Mouse (Mus musculus): ENCODE data around the gene Dock7. TPM values are rescaled to one million over a fixed set of nuclear protein-coding genes. Genes with fewer than 3 reads are reported as not detected.

Gene Dock7
- total and polyA plus RNA-seq, 2 experiments from 2014 or later = 36.8 to 82.3 TPM

GRCm38 (mm10) chr4:98924906-98925178, 195.9 kb downstream of the Dock7 start:
- DNase-seq (ENCODE audit: low spot score) (no peak), ATAC-seq (ENCODE audit: low FRiP score) (no peak)
- Histone ChIP-seq H3K4me2 (ENCODE audit: low read depth, low read length, poor library complexity, severe bottlenecking) (peak overlapping the region; percentile 73), H3K9ac (replicated peaks; ENCODE audit: low read length, poor library complexity, severe bottlenecking) (peak overlapping the region; percentile 37; the same call in 1 of the 2 replicates), H3K4me3 (ENCODE audit: low read depth, low read length) (peak overlapping the region; percentile 91), H3K4me1 (ENCODE audit: insufficient read depth, low read length) (peaks cover 4% of the 10 kb centered on the region; the same call in 1 of the 2 replicates), H3K27me3 (ENCODE audit: insufficient read depth, low read length) (no peaks in the 10 kb centered on the region), H3K9me3 (ENCODE audit: low read length) (no peaks in the 10 kb centered on the region), H3K36me3 (ENCODE audit: insufficient read depth, low read length) (no peaks in the 10 kb centered on the region), H3K27ac (ENCODE audit: low read depth, low read length) (no peak overlapping the region)
- TF ChIP-seq CTCF (IDR thresholded peaks at IDR 0.05) = no peak
- WGBS = 3% methylated on average over 2 of the region's 2 CpGs

- peak overlapping the region; percentile 99 for H3K27ac ChIP-seq (ENCODE audit: low read depth, low read length)
- H3K4me1 ChIP-seq (ENCODE audit: insufficient read depth, low read length) = peaks cover 4% of the 10 kb centered on the region; the same call in 1 of the 2 replicates
- no peaks in the 10 kb centered on the region for H3K36me3 ChIP-seq (ENCODE audit: insufficient read depth, low read length)
- H3K4me2 ChIP-seq (ENCODE audit: low read depth, low read length, poor library complexity, severe bottlenecking) = peak overlapping the region; percentile 73
- H3K9me3 ChIP-seq (ENCODE audit: low read length) = no peaks in the 10 kb centered on the region
- H3K9ac ChIP-seq (replicated peaks; ENCODE audit: low read length, poor library complexity, severe bottlenecking) = peak overlapping the region; percentile 74
- ATAC-seq (ENCODE audit: low FRiP score) (peak; percentile 13), DNase-seq (ENCODE audit: low spot score) (peak; percentile 8)
- H3K4me3 ChIP-seq (ENCODE audit: low read depth, low read length) = peak overlapping the region; percentile 91
- no peak for TF ChIP-seq CTCF (IDR thresholded peaks at IDR 0.05)
- under 1% methylated on average over 37 of the region's 66 CpGs for WGBS
- H3K27me3 ChIP-seq (ENCODE audit: insufficient read depth, low read length) = no peaks in the 10 kb centered on the region
These were observed 196.4 kb downstream of the Dock7 start for GRCm38 (mm10) chr4:98924071-98924905.

- H3K36me3 ChIP-seq (ENCODE audit: insufficient read depth, low read length) = no peaks in the 10 kb centered on the region
- WGBS = 0% methylated on average over 59 of the region's 67 CpGs
- H3K9me3 ChIP-seq (ENCODE audit: low read length) = no peaks in the 10 kb centered on the region
- DNase-seq (ENCODE audit: low spot score) (peak; percentile 80), ATAC-seq (ENCODE audit: low FRiP score) (peak; percentile 67)
- peak; percentile 11 for TF ChIP-seq CTCF (IDR thresholded peaks at IDR 0.05)
- H3K9ac ChIP-seq (replicated peaks; ENCODE audit: low read length, poor library complexity, severe bottlenecking) = peak within 1 kb of the TSS; percentile 86
- peaks cover 4% of the 10 kb centered on the region; the same call in 1 of the 2 replicates for H3K4me1 ChIP-seq (ENCODE audit: insufficient read depth, low read length)
- H3K4me2 ChIP-seq (ENCODE audit: low read depth, low read length, poor library complexity, severe bottlenecking) = peak within 1 kb of the TSS; percentile 86
- no peaks in the 10 kb centered on the region for H3K27me3 ChIP-seq (ENCODE audit: insufficient read depth, low read length)
- H3K27ac ChIP-seq (ENCODE audit: low read depth, low read length) = peak within 1 kb of the TSS; percentile 99
- H3K4me3 ChIP-seq (ENCODE audit: low read depth, low read length) = peak within 1 kb of the TSS; percentile 91
These were observed 197.1 kb downstream of the Dock7 start, which contains the start of gene Usp1 for GRCm38 (mm10) chr4:98923568-98924070. Gene Usp1, plus strand, starts transcription at chr4:98923810.

- Histone ChIP-seq H3K27ac (ENCODE audit: low read depth, low read length) (peak overlapping the region; percentile 99), H3K4me3 (ENCODE audit: low read depth, low read length) (peak overlapping the region; percentile 91), H3K27me3 (ENCODE audit: insufficient read depth, low read length) (no peaks in the 10 kb centered on the region), H3K36me3 (ENCODE audit: insufficient read depth, low read length) (no peaks in the 10 kb centered on the region), H3K9ac (replicated peaks; ENCODE audit: low read length, poor library complexity, severe bottlenecking) (peak overlapping the region; percentile 86), H3K4me2 (ENCODE audit: low read depth, low read length, poor library complexity, severe bottlenecking) (peak overlapping the region; percentile 86), H3K4me1 (ENCODE audit: insufficient read depth, low read length) (peaks cover 4% of the 10 kb centered on the region; the same call in 1 of the 2 replicates), H3K9me3 (ENCODE audit: low read length) (no peaks in the 10 kb centered on the region)
- WGBS = under 1% methylated on average over 52 of the region's 53 CpGs
- no peak for TF ChIP-seq CTCF (IDR thresholded peaks at IDR 0.05)
- ATAC-seq (ENCODE audit: low FRiP score) (peak; percentile 94), DNase-seq (ENCODE audit: low spot score) (peak; percentile 99)
These were observed 197.8 kb downstream of the Dock7 start for GRCm38 (mm10) chr4:98922643-98923567.

GRCm38 (mm10) chr4:98922061-98922642, 198.6 kb downstream of the Dock7 start:
- Histone ChIP-seq H3K9me3 (ENCODE audit: low read length) (no peaks in the 10 kb centered on the region), H3K4me1 (ENCODE audit: insufficient read depth, low read length) (peaks cover 4% of the 10 kb centered on the region; the same call in 1 of the 2 replicates), H3K36me3 (ENCODE audit: insufficient read depth, low read length) (no peaks in the 10 kb centered on the region), H3K27ac (ENCODE audit: low read depth, low read length) (peak overlapping the region; percentile 98), H3K4me2 (ENCODE audit: low read depth, low read length, poor library complexity, severe bottlenecking) (peak overlapping the region; percentile 86), H3K9ac (replicated peaks; ENCODE audit: low read length, poor library complexity, severe bottlenecking) (peak overlapping the region; percentile 86), H3K4me3 (ENCODE audit: low read depth, low read length) (peak overlapping the region; percentile 91), H3K27me3 (ENCODE audit: insufficient read depth, low read length) (no peaks in the 10 kb centered on the region)
- no peak for TF ChIP-seq CTCF (IDR thresholded peaks at IDR 0.05)
- ATAC-seq (ENCODE audit: low FRiP score) = peak; percentile 6
- 13% methylated on average over 18 of the region's 18 CpGs for WGBS
- DNase-seq (ENCODE audit: low spot score) = peak; percentile 9

Measured in midbrain, postnatal 0 days (tissue).